Mouse (Mus musculus): ENCODE results near the gene Adgrf5. TPM values are rescaled to one million over a fixed set of nuclear protein-coding genes. Genes with fewer than 3 reads are reported as not detected.
"Not testable (repeated sequence)": the region's sequence is repeated elsewhere in the genome, so short reads cannot be mapped to it uniquely, and the experiment has no call there.

The Adgrf5 gene
- 6.0 and 8.0 TPM in 2 replicates for polyA plus RNA-seq (2016; fragmentation: Nextera tagmentation; extraction: Ambion mirVana)

DNA sequence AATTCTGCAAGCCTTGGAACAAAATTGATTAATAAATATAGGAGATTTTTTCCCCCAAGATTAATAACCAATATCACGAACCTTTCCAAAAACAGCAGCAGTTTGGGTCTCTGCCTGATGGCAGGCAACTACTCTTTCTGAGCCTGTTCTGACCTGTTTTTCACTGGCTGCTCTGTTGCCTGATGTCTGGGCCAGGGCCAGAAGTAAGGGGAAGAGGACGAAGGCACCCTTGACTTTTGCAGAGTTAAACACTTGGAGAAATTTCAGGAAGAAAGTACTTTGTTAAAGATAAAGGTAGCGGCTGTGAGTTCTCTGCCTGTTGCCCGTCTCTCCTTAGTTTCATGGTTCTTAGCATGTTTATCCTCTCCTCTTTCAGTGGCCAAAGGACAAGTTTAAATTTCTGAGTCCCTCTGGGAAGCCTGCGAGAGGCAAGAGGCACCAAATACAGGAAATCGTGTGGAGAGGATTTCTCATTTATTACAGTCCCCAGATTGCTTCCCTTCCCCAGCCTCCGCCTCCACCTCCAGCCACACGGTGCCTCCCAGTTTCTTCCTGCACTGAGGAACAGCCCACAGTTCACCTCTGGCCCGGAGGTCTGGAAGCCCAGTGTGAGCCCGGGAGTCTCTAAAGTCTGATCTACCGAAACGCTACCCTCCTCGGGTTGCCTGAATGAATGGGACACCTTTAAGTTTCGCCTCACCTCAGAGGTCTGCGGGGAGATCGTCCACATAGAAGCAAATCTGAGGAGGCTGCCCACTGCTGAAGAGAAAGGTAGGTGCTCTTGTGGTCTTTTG, at the start of gene Adgrf5:
Adgrf5 (plus strand) TSS at position 626 of the 794 bp plus-strand sequence.
- WGBS, result 71% methylated on average over 16 of the region's 16 CpGs
- peaks cover 17% of the 10 kb centered on the region for H3K4me1 ChIP-seq
- H3K4me3 ChIP-seq, result peak within 1 kb of the TSS; percentile 23
- no peaks in the 10 kb centered on the region for H3K36me3 ChIP-seq (replicated peaks)
- H3K9me3 ChIP-seq, result no peaks in the 10 kb centered on the region
- DNase-seq (ENCODE audit: extremely low spot score, low spot score), result no peak
- H3K27ac ChIP-seq, result 0 out of 2 replicates have a peak within 1 kb of the TSS, but pooled peaks have one; percentile 11
- no peaks in the 10 kb centered on the region for H3K27me3 ChIP-seq (ENCODE audit: poor library complexity, severe bottlenecking)

DNA sequence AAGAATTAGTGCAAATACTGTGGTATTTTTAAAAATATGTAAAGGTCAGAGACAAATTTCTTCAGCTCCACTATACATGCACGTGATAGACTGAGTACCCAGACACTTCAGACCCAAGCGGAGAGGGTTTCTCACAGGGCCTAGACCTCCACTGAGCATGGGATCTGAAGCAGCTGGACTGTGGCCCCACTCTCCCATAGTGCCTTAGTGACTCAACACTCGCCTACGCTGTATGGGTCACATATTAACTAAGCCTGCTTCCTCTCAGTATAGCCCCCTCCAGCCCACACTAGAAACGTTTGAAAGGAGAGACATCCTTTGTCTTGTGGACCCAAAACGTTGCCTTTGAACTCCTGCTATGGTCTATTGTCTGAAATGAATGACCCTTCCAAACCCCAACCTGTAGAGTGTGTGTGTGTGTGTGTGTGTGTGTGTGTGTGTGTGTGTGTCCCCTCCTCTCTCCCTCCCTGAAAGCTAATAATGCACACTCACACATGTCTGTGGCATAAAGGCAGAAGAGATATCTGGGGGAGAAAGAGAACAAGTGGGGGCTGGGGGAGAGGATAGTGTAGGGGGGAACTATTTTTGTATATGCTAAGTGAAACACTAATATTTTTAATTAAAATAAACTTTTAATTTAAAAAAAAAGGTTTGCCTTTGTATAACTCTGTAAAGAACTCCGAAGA, 34.1 kb upstream of the Adgrf5 start:
- DNase-seq (ENCODE audit: extremely low spot score, low spot score), result no peak
- WGBS, result 50% methylated on average over 7 of the region's 7 CpGs
- Histone ChIP-seq H3K36me3 (replicated peaks) (no peaks in the 10 kb centered on the region), H3K27me3 (ENCODE audit: poor library complexity, severe bottlenecking) (no peaks in the 10 kb centered on the region), H3K9me3 (0 out of 2 replicates have a peak, but pooled peaks cover 3% of the 10 kb centered on the region), H3K4me1 (peaks cover 20% of the 10 kb centered on the region), H3K4me3 (peak overlapping the region; percentile 53), H3K27ac (peak overlapping the region; percentile 89)

DNA sequence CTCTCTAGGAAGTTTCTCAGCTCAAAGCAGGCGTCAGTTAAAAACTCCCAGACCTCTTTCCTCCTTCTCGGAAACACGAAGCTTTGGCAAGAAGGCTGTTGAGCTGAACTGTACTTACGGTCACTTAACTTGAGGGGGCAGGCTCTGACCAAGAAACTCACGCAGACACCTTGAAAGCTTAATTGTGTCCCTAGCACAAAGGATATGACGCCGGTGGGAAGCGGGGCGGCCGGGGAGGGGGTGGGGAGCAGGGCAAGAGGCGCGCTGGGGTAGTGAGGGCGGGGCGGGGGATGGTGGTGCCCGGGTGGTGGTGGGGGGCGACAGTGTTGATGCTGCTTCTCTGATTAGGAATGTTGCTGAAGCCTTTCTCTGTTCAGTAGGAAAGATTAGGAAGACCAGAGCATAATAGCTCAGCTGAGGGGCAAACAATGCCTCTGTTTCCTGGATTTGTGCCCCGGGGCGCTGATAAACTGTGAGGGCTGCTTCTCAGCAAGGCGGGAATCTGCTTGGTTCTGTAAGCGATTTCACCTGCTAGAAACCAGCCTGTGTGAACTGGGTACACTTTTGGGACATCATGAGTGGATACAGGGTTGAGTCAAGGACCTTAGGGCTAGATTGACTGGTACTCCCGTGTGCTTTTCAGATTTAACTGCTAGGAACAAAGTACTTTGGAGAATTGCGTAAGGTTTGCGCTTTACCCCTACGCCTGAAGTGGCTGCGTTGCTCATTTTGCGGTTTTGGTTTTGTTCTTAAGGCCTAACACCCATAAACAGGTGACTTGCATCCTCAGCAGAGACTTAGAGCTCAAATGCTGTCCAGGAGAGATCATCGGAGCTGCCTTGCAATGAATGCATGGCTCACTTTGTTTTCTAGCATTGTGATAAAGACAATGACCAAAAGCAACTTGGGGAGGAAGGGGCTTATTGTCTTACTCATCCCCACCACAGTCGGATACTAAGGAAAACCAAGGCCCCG, 33.2 kb upstream of the Adgrf5 start:
- H3K4me1 ChIP-seq, result peaks cover 20% of the 10 kb centered on the region
- no peaks in the 10 kb centered on the region for H3K36me3 ChIP-seq (replicated peaks)
- peak overlapping the region; percentile 89 for H3K27ac ChIP-seq
- 6% methylated on average over 29 of the region's 29 CpGs for WGBS
- peak overlapping the region; percentile 53 for H3K4me3 ChIP-seq
- 0 out of 2 replicates have a peak, but pooled peaks cover 3% of the 10 kb centered on the region for H3K9me3 ChIP-seq
- H3K27me3 ChIP-seq (ENCODE audit: poor library complexity, severe bottlenecking), result no peaks in the 10 kb centered on the region
- DNase-seq (ENCODE audit: extremely low spot score, low spot score), result peak; percentile 81

DNA sequence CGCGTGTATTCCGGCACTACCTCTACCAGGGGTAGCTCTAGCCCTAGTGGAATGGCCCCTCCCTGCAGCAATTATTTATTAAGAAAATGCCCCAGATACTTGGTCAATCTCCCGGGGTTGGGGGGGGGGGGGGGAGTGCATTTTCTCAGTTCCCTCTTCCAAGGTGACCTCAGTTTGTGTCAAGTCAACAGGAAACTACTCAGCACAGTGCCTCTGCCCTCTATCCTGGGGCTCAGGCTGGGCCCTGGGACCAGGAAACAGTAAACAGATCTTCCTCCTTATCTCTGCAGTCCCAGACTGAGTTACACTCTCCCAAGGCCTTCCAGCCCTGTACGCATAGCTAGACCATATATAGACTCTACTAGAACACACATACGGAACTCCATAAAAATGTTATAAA, 32.4 kb upstream of the Adgrf5 start:
- WGBS, result 71% methylated on average over 6 of the region's 6 CpGs
- no peak for DNase-seq (ENCODE audit: extremely low spot score, low spot score)
- H3K4me3 ChIP-seq, result no peak overlapping the region
- peak overlapping the region; percentile 89 for H3K27ac ChIP-seq
- 0 out of 2 replicates have a peak, but pooled peaks cover 3% of the 10 kb centered on the region for H3K9me3 ChIP-seq
- no peaks in the 10 kb centered on the region for H3K27me3 ChIP-seq (ENCODE audit: poor library complexity, severe bottlenecking)
- no peaks in the 10 kb centered on the region for H3K36me3 ChIP-seq (replicated peaks)
- H3K4me1 ChIP-seq, result peaks cover 28% of the 10 kb centered on the region

DNA sequence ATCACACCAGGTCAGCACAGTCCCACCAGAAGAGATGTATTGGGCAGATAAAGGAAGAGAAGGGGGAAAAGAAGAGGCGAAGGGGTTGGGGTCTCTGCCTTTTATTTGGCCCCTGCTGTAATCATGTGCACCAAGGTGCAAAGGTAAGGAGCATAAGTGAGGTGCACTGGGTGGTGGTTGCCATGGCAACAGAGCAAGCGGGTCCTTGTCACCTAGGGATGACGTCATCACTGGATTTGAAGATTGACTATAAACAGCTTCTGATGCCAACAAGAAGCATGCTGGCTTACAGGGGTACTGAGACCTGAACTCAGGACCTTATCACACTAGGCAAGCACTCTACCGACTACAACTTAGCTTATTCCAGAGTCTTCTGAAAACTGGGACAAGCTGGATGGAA, 31.0 kb upstream of the Adgrf5 start:
- Histone ChIP-seq H3K4me1 (peaks cover 30% of the 10 kb centered on the region), H3K9me3 (no peaks in the 10 kb centered on the region), H3K27me3 (ENCODE audit: poor library complexity, severe bottlenecking) (no peaks in the 10 kb centered on the region), H3K36me3 (replicated peaks) (no peaks in the 10 kb centered on the region), H3K4me3 (no peak overlapping the region), H3K27ac (no peak overlapping the region)
- WGBS, result 88% methylated on average over 4 of the region's 4 CpGs
- no peak for DNase-seq (ENCODE audit: extremely low spot score, low spot score)

DNA sequence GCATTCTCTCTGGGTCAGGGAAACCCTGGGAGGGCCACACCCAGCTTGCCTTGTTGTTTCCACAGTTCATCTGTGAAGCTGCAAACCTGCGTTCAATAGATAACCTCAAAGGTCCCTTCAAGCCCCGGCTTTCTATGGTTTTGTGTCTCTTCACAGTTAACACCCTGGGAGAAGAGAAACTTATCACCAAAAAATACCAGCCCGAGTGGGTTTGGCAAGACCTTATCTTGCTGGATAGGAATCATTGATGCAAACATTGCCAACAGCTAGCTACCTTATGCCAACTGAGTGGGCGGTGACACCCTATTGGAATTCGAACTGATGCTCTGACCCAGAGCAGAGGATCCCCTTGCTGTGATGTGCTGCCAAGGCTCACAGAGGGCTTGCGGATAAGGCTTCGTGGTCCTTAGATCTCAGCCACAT, 30.5 kb upstream of the Adgrf5 start:
- Histone ChIP-seq H3K4me1 (peaks cover 30% of the 10 kb centered on the region), H3K4me3 (no peak overlapping the region), H3K27ac (no peak overlapping the region; the same call in 1 of the 2 replicates), H3K27me3 (ENCODE audit: poor library complexity, severe bottlenecking) (no peaks in the 10 kb centered on the region), H3K36me3 (replicated peaks) (no peaks in the 10 kb centered on the region), H3K9me3 (no peaks in the 10 kb centered on the region)
- 87% methylated on average over 7 of the region's 7 CpGs for WGBS
- no peak for DNase-seq (ENCODE audit: extremely low spot score, low spot score)

DNA sequence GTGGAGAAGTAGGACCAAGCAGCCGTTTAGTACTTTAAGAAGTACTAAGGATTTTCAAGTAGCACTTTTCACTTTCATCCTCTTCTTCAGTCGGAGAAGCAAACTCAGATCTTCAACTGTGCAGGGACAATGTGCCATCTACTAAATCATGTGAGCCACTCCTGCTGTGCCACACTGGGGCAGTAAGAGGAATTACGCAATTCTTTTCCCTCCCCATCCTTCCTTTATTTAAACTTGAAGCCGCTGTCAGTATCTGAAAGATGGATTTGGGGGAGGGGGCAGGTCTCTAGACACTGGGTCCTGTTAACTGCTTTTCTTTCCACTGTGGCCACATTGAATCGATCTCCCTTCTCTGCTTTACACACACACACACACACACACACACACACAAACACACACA, 27.6 kb upstream of the Adgrf5 start:
- Histone ChIP-seq H3K4me1 (peaks cover 11% of the 10 kb centered on the region), H3K36me3 (replicated peaks) (no peaks in the 10 kb centered on the region), H3K27ac (no peak overlapping the region), H3K9me3 (no peaks in the 10 kb centered on the region), H3K27me3 (ENCODE audit: poor library complexity, severe bottlenecking) (no peaks in the 10 kb centered on the region), H3K4me3 (no peak overlapping the region)
- no peak for DNase-seq (ENCODE audit: extremely low spot score, low spot score)
- 59% methylated on average over 5 of the region's 5 CpGs for WGBS

DNA sequence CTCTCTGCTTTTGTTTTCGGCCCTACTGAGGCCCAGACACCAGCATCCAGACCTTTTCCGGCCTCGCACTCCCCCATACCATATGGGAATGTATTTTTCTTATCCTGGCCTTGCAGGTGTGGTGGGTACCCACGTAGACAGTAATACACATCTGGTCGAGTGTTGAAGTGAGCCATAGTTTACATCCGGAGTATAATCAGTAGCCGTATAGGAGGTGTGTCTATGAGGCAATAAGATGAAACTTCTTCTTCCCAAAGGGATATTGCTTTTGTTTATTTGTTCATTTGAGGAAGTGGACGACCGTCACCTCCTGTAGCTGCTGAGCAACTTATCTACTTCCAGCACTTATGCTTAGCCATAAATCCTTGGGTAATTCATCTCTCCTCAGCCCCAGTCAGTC, 26.2 kb upstream of the Adgrf5 start:
- no peak overlapping the region for H3K27ac ChIP-seq
- WGBS, result 85% methylated on average over 9 of the region's 9 CpGs

DNA sequence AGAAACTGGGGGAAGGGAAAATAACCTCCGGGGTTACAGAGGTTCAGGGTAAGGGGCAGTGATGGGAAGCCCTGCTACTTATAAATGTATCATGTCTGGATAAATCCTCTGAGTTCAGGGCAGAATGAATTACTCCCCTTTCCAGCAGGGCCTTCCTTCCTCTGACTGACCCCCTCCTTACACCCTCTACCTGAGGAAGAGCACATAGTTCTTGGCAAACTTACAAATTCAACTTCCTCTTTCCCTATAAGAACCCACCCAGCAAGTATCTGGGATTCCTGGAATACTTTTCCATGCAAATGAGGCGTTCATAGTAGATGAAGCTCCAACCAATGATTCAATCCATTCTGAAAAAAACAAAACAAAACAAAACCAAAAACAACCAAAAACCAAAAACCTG, 22.6 kb upstream of the Adgrf5 start:
- no peaks in the 10 kb centered on the region for H3K9me3 ChIP-seq
- H3K27ac ChIP-seq, result no peak overlapping the region
- H3K27me3 ChIP-seq (ENCODE audit: poor library complexity, severe bottlenecking), result no peaks in the 10 kb centered on the region
- DNase-seq (ENCODE audit: extremely low spot score, low spot score), result no peak
- 77% methylated on average over 2 of the region's 2 CpGs for WGBS
- H3K36me3 ChIP-seq (replicated peaks), result no peaks in the 10 kb centered on the region
- H3K4me1 ChIP-seq, result peaks cover 4% of the 10 kb centered on the region
- no peak overlapping the region for H3K4me3 ChIP-seq

More for the DNA sequence above, 26.2 kb upstream of the Adgrf5 start:
- Histone ChIP-seq H3K4me3 (no peak overlapping the region), H3K9me3 (no peaks in the 10 kb centered on the region), H3K27me3 (ENCODE audit: poor library complexity, severe bottlenecking) (no peaks in the 10 kb centered on the region), H3K4me1 (peaks cover 10% of the 10 kb centered on the region), H3K36me3 (replicated peaks) (no peaks in the 10 kb centered on the region)
- no peak for DNase-seq (ENCODE audit: extremely low spot score, low spot score)

DNA sequence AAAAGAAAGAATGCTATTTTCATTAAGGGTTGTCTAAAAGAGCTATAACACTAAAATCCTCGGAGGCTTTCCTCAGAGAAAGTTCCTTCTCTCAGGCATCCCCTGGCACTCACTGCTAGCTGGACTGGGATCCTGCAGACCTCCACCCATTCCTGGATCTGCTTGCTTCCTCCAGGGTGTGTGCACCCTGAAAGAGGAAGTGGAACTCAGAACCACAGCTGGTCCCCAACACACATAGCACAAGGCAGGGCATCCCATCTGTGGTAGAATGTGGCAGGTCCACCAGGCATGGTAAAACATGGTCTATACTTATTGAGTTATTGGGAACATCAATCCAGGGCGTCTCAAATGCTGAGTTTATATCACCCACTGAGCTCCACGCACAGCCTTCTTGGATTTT, 22.0 kb upstream of the Adgrf5 start:
- Histone ChIP-seq H3K36me3 (replicated peaks) (no peaks in the 10 kb centered on the region), H3K4me1 (no peaks in the 10 kb centered on the region), H3K27ac (no peak overlapping the region), H3K27me3 (ENCODE audit: poor library complexity, severe bottlenecking) (no peaks in the 10 kb centered on the region), H3K9me3 (no peaks in the 10 kb centered on the region), H3K4me3 (no peak overlapping the region)
- WGBS, result 81% methylated on average over 3 of the region's 3 CpGs
- DNase-seq (ENCODE audit: extremely low spot score, low spot score), result no peak

DNA sequence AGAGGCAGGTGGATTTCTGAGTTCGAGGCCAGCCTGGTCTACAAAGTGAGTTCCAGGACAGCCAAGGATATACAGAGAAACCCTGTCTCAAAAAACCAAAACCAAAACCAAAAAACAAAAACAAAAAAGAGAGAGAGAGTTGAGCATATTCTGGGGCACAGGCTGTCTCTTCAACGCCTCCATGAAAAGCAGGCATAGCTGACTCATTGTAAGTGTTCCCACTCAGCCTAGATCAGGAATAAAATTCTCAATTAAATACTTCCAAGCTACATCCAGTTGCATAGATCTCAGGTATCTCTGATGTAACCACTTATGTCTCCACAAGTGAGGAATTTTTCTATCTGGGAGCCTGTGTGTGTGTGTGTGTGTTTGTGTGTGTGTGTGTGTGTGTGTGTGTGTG, 13.8 kb upstream of the Adgrf5 start:
- H3K27me3 ChIP-seq (ENCODE audit: poor library complexity, severe bottlenecking); DNase-seq (ENCODE audit: extremely low spot score, low spot score); H3K4me3 ChIP-seq; H3K27ac ChIP-seq; H3K4me1 ChIP-seq; H3K9me3 ChIP-seq; H3K36me3 ChIP-seq (replicated peaks): not testable (repeated sequence)
- WGBS, result 95% methylated on average over 2 of the region's 2 CpGs

DNA sequence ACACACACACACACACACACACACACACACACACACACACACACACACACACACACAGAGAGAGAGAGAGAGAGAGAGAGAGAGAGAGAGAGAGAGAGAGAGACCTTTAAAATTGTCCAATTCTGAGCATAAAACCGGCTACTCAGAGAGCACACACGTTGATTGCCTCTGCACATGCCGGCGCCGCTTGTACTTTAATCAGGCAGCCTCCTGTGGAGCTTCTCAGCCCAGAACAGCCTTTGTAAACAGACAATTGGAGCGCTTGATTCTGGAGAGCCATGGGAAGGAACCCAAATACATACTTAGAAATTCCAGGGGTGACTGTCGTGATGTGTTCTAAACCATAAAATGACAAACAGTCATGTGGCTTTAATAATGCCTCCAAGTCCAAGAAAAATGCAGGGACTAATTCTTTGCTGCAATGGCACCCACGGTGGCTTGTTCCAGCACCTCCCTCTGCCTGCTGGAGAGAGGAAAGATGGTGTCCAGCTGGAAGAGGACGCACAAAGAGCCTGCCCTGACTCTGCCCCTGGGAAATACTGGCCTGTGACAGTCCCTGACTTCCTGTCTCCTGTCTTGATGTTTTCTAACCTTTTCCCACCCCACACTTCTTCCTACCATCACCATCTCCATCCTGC, 2.2 kb upstream of the Adgrf5 start:
- no peak overlapping the region for H3K4me3 ChIP-seq
- H3K27me3 ChIP-seq (ENCODE audit: poor library complexity, severe bottlenecking), result no peaks in the 10 kb centered on the region
- no peak for DNase-seq (ENCODE audit: extremely low spot score, low spot score)
- no peaks in the 10 kb centered on the region for H3K36me3 ChIP-seq (replicated peaks)
- WGBS, result 18% methylated on average over 9 of the region's 9 CpGs
- no peaks in the 10 kb centered on the region for H3K9me3 ChIP-seq
- H3K27ac ChIP-seq, result peak overlapping the region; percentile 53; the same call in 1 of the 2 replicates
- H3K4me1 ChIP-seq, result peaks cover 17% of the 10 kb centered on the region
